Mouse (Mus musculus) forebrain, embryonic 13.5 days (tissue): ENCODE measurements around the gene Macrod2. TPM values are rescaled to one million over a fixed set of nuclear protein-coding genes. Genes with fewer than 3 reads are reported as not detected.

Source experiments
- ATAC-seq: fragments of 200-750 bp; cut with Nextera tagmentation; 2 replicates; pipeline ENCODE4 v1.8.0; 2017
- H3K27ac ChIP-seq: fragments of 300-500 bp; sonication (generic); 2 replicates; pipeline ENCODE4 v1.5.1; 2015; ENCODE audit warnings: inconsistent platforms, mild to moderate bottlenecking, moderate library complexity
- H3K27me3 ChIP-seq: fragments of 300-500 bp; sonication (generic); 2 replicates; pipeline ENCODE4 v1.6.1; 2015; ENCODE audit warnings: mild to moderate bottlenecking, inconsistent platforms
- H3K36me3 ChIP-seq: fragments of 300-500 bp; sonication (generic); 2 replicates; pipeline ENCODE4 v1.6.1; 2015; ENCODE audit warnings: mild to moderate bottlenecking, inconsistent platforms; ENCODE audit not compliant: poor library complexity, severe bottlenecking
- H3K4me1 ChIP-seq: fragments of 300-500 bp; sonication (generic); 2 replicates; pipeline ENCODE4 v1.6.1; 2015; ENCODE audit warnings: inconsistent platforms
- H3K4me2 ChIP-seq: fragments of 300-500 bp; sonication (generic); 2 replicates; pipeline ENCODE4 v1.6.1; 2015; ENCODE audit warnings: inconsistent platforms, mild to moderate bottlenecking, moderate library complexity
- H3K4me3 ChIP-seq: fragments of 300-500 bp; sonication (generic); 2 replicates; pipeline ENCODE4 v1.5.1; 2015; ENCODE audit warnings: mild to moderate bottlenecking, inconsistent platforms
- H3K9ac ChIP-seq: fragments of 300-500 bp; sonication (generic); 2 replicates; pipeline ENCODE4 v1.6.1; 2015; ENCODE audit warnings: mild to moderate bottlenecking, inconsistent platforms
- H3K9me3 ChIP-seq: fragments of 300-500 bp; sonication (generic); replicated peaks from 2 replicates; pipeline ENCODE4 v1.6.1; 2016; ENCODE audit warnings: inconsistent platforms
- WGBS: fragments of 180-500 bp; shearing (Covaris S2); methylation state at CpG from one replicate; pipeline ENCODE4 v1.1.7; 2015; 5-methylcytosine and 5-hydroxymethylcytosine counted together
- polyA plus RNA-seq: library from polyadenylated mRNA; unstranded; fragments of >200 nt; fragmentation: Nextera tagmentation; extraction: Ambion mirVana; gene quantifications from 2 replicates; pipeline ENCODE4 v1.2.1, GENCODE M21; 2015

The Macrod2 gene
- polyA plus RNA-seq, 1 experiment from 2014 or later, result 73.5 TPM

- no peak for ATAC-seq
- H3K27ac ChIP-seq, result no peak overlapping the region
- H3K4me2 ChIP-seq, result no peak overlapping the region
- 94% methylated on average over 11 of the region's 11 CpGs for WGBS
- H3K9ac ChIP-seq, result no peak overlapping the region
- no peaks in the 10 kb centered on the region for H3K36me3 ChIP-seq
- H3K4me1 ChIP-seq, result no peaks in the 10 kb centered on the region
- no peak overlapping the region for H3K4me3 ChIP-seq
- no peaks in the 10 kb centered on the region for H3K9me3 ChIP-seq
- no peaks in the 10 kb centered on the region for H3K27me3 ChIP-seq
Measured at GRCm38 (mm10) chr2:140773456-140773855, 378.3 kb downstream of the Macrod2 start.

- Histone ChIP-seq H3K4me3 (no peak overlapping the region), H3K4me1 (no peaks in the 10 kb centered on the region), H3K4me2 (no peak overlapping the region), H3K36me3 (no peaks in the 10 kb centered on the region), H3K27me3 (no peaks in the 10 kb centered on the region), H3K27ac (no peak overlapping the region), H3K9ac (no peak overlapping the region), H3K9me3 (no peaks in the 10 kb centered on the region)
- 91% methylated on average over 4 of the region's 4 CpGs for WGBS
- ATAC-seq, result no peak
Measured at GRCm38 (mm10) chr2:140774808-140775370, 379.8 kb downstream of the Macrod2 start.

GRCm38 (mm10) chr2:140775448-140776101 lies 380.5 kb downstream of the Macrod2 start:
- Histone ChIP-seq H3K4me3 (no peak overlapping the region), H3K27ac (no peak overlapping the region), H3K27me3 (no peaks in the 10 kb centered on the region), H3K4me1 (no peaks in the 10 kb centered on the region), H3K4me2 (no peak overlapping the region), H3K9me3 (no peaks in the 10 kb centered on the region), H3K36me3 (no peaks in the 10 kb centered on the region), H3K9ac (no peak overlapping the region)
- 70% methylated on average over 8 of the region's 8 CpGs for WGBS
- no peak; the same call in 1 of the 2 replicates for ATAC-seq

GRCm38 (mm10) chr2:140778212-140778611 lies 383.1 kb downstream of the Macrod2 start:
- Histone ChIP-seq H3K4me1 (no peaks in the 10 kb centered on the region), H3K36me3 (no peaks in the 10 kb centered on the region), H3K4me2 (no peak overlapping the region), H3K9ac (no peak overlapping the region), H3K4me3 (no peak overlapping the region), H3K27ac (no peak overlapping the region), H3K9me3 (no peaks in the 10 kb centered on the region), H3K27me3 (no peaks in the 10 kb centered on the region)
- no peak for ATAC-seq
- WGBS, result 87% methylated on average over 13 of the region's 13 CpGs

- Histone ChIP-seq H3K4me2 (no peak overlapping the region), H3K36me3 (no peaks in the 10 kb centered on the region), H3K4me3 (no peak overlapping the region), H3K4me1 (no peaks in the 10 kb centered on the region), H3K9ac (no peak overlapping the region), H3K9me3 (no peaks in the 10 kb centered on the region), H3K27me3 (no peaks in the 10 kb centered on the region), H3K27ac (no peak overlapping the region)
- ATAC-seq, result no peak
- WGBS, result 56% methylated on average over 1 of the region's 1 CpGs
Measured at GRCm38 (mm10) chr2:140783041-140783440, 387.9 kb downstream of the Macrod2 start.

GRCm38 (mm10) chr2:140784626-140785025 lies 389.5 kb downstream of the Macrod2 start:
- Histone ChIP-seq H3K27me3 (no peaks in the 10 kb centered on the region), H3K4me2 (no peak overlapping the region), H3K4me3 (no peak overlapping the region), H3K4me1 (no peaks in the 10 kb centered on the region), H3K9ac (no peak overlapping the region), H3K9me3 (no peaks in the 10 kb centered on the region), H3K36me3 (no peaks in the 10 kb centered on the region), H3K27ac (no peak overlapping the region)
- 91% methylated on average over 2 of the region's 2 CpGs for WGBS
- ATAC-seq, result no peak

GRCm38 (mm10) chr2:140790363-140790762 lies 395.3 kb downstream of the Macrod2 start:
- H3K27me3 ChIP-seq, result no peaks in the 10 kb centered on the region
- H3K9me3 ChIP-seq, result no peaks in the 10 kb centered on the region
- no peaks in the 10 kb centered on the region for H3K36me3 ChIP-seq
- no peak for ATAC-seq
- H3K4me1 ChIP-seq, result no peaks in the 10 kb centered on the region
- H3K4me2 ChIP-seq, result no peak overlapping the region
- H3K9ac ChIP-seq, result no peak overlapping the region
- no peak overlapping the region for H3K4me3 ChIP-seq
- no peak overlapping the region for H3K27ac ChIP-seq
- 85% methylated on average over 5 of the region's 5 CpGs for WGBS

- no peak overlapping the region for H3K4me3 ChIP-seq
- no peak overlapping the region for H3K4me2 ChIP-seq
- 94% methylated on average over 4 of the region's 4 CpGs for WGBS
- no peaks in the 10 kb centered on the region for H3K27me3 ChIP-seq
- no peak overlapping the region for H3K9ac ChIP-seq
- no peaks in the 10 kb centered on the region for H3K4me1 ChIP-seq
- no peaks in the 10 kb centered on the region for H3K9me3 ChIP-seq
- ATAC-seq, result no peak
- H3K36me3 ChIP-seq, result no peaks in the 10 kb centered on the region
- no peak overlapping the region for H3K27ac ChIP-seq
Measured at GRCm38 (mm10) chr2:140793886-140794608, 398.9 kb downstream of the Macrod2 start.

GRCm38 (mm10) chr2:140811693-140812092 lies 416.6 kb downstream of the Macrod2 start:
- Histone ChIP-seq H3K4me3 (no peak overlapping the region), H3K27ac (no peak overlapping the region), H3K4me2 (no peak overlapping the region), H3K9ac (no peak overlapping the region), H3K9me3 (no peaks in the 10 kb centered on the region), H3K27me3 (no peaks in the 10 kb centered on the region), H3K36me3 (no peaks in the 10 kb centered on the region), H3K4me1 (no peaks in the 10 kb centered on the region)
- no peak for ATAC-seq
- WGBS, result 95% methylated on average over 4 of the region's 4 CpGs

GRCm38 (mm10) chr2:140819391-140820120 lies 424.4 kb downstream of the Macrod2 start:
- Histone ChIP-seq H3K9me3 (no peaks in the 10 kb centered on the region), H3K4me1 (0 out of 2 replicates have a peak, but pooled peaks cover 3% of the 10 kb centered on the region), H3K9ac (no peak overlapping the region), H3K36me3 (no peaks in the 10 kb centered on the region), H3K4me2 (no peak overlapping the region), H3K4me3 (no peak overlapping the region), H3K27me3 (no peaks in the 10 kb centered on the region), H3K27ac (no peak overlapping the region)
- 68% methylated on average over 2 of the region's 2 CpGs for WGBS
- ATAC-seq, result no peak

GRCm38 (mm10) chr2:140822378-140822777 lies 427.3 kb downstream of the Macrod2 start:
- WGBS, result 95% methylated on average over 3 of the region's 3 CpGs
- Histone ChIP-seq H3K36me3 (no peaks in the 10 kb centered on the region), H3K27ac (no peak overlapping the region), H3K4me2 (no peak overlapping the region), H3K4me3 (no peak overlapping the region), H3K27me3 (no peaks in the 10 kb centered on the region), H3K9ac (no peak overlapping the region), H3K4me1 (0 out of 2 replicates have a peak, but pooled peaks cover 3% of the 10 kb centered on the region), H3K9me3 (no peaks in the 10 kb centered on the region)
- no peak for ATAC-seq

- Histone ChIP-seq H3K4me2 (no peak overlapping the region), H3K9ac (no peak overlapping the region), H3K27ac (no peak overlapping the region), H3K9me3 (no peaks in the 10 kb centered on the region), H3K4me1 (no peaks in the 10 kb centered on the region), H3K36me3 (no peaks in the 10 kb centered on the region), H3K4me3 (no peak overlapping the region), H3K27me3 (no peaks in the 10 kb centered on the region)
- WGBS, result 88% methylated on average over 2 of the region's 2 CpGs
- no peak for ATAC-seq
Measured at GRCm38 (mm10) chr2:140826241-140826640, 431.1 kb downstream of the Macrod2 start.
